Mouse (Mus musculus) erythroblast, embryonic 14.5 days (primary cell): Measurements from ENCODE around the gene Cbx7. TPM values are rescaled to one million over a fixed set of nuclear protein-coding genes. Genes with fewer than 3 reads are reported as not detected.

ENCODE experiments used
- H3K27me3 ChIP-seq: 2 replicates; pipeline ENCODE4 v1.6.1; 2012; ENCODE audit warnings: inconsistent platforms; ENCODE audit not compliant: control insufficient read depth
- H3K36me3 ChIP-seq: 2 replicates; pipeline ENCODE4 v1.6.1; 2012; ENCODE audit warnings: mild to moderate bottlenecking, inconsistent platforms; ENCODE audit not compliant: control insufficient read depth
- H3K4me1 ChIP-seq: 2 replicates; pipeline ENCODE4 v1.6.1; 2012; ENCODE audit warnings: inconsistent platforms; ENCODE audit not compliant: control insufficient read depth
- H3K4me3 ChIP-seq: replicated peaks from 2 replicates; pipeline ENCODE3; 2012; ENCODE audit warnings: moderate library complexity, mild to moderate bottlenecking, inconsistent platforms
- H3K9me3 ChIP-seq: 2 replicates; pipeline ENCODE4 v1.6.1; 2012; ENCODE audit warnings: low read length, inconsistent platforms, mixed read lengths; ENCODE audit not compliant: control insufficient read depth
- GATA1 ChIP-seq: IDR thresholded peaks from 2 replicates; pipeline ENCODE4 v1.6.1; 2012; ENCODE audit warnings: low read length, inconsistent platforms, mixed read lengths
- TAL1 ChIP-seq: IDR thresholded peaks from 3 replicates; pipeline ENCODE4 v1.6.1; 2012; ENCODE audit warnings: low read length, inconsistent platforms, mixed read lengths
- polyA plus RNA-seq: library from polyadenylated mRNA; stranded (reverse); fragments of >175 nt; gene quantifications from 2 replicates; pipeline ENCODE4 v1.2.3, GENCODE M21; 2012

Cbx7 gene
- polyA plus RNA-seq, 1 experiment = 0.50 TPM

GRCm38 (mm10) chr15:79894343-79894742 lies 76.6 kb downstream of the Cbx7 start:
- no peaks in the 10 kb centered on the region for H3K9me3 ChIP-seq
- H3K4me3 ChIP-seq = no peak overlapping the region
- H3K36me3 ChIP-seq = peaks cover 9% of the 10 kb centered on the region
- peaks cover 33% of the 10 kb centered on the region for H3K4me1 ChIP-seq
- TF ChIP-seq GATA1 = no peak
- no peak for TF ChIP-seq TAL1
- H3K27me3 ChIP-seq = no peaks in the 10 kb centered on the region

GRCm38 (mm10) chr15:79893824-79894123 lies 77.1 kb downstream of the Cbx7 start:
- TF ChIP-seq TAL1 (no peak), GATA1 (no peak)
- H3K4me3 ChIP-seq = no peak overlapping the region
- peaks cover 33% of the 10 kb centered on the region for H3K4me1 ChIP-seq

GRCm38 (mm10) chr15:79892995-79893823 lies 77.7 kb downstream of the Cbx7 start:
- peak overlapping the region; percentile 74 for H3K4me3 ChIP-seq
- peaks cover 33% of the 10 kb centered on the region for H3K4me1 ChIP-seq
- H3K27me3 ChIP-seq = no peaks in the 10 kb centered on the region
- TF ChIP-seq GATA1 (no peak), TAL1 (no peak)
- no peaks in the 10 kb centered on the region for H3K9me3 ChIP-seq
- H3K36me3 ChIP-seq = peaks cover 3% of the 10 kb centered on the region

More at GRCm38 (mm10) chr15:79893824-79894123, 77.1 kb downstream of the Cbx7 start:
- H3K9me3 ChIP-seq = no peaks in the 10 kb centered on the region
- no peaks in the 10 kb centered on the region for H3K27me3 ChIP-seq
- H3K36me3 ChIP-seq = peaks cover 7% of the 10 kb centered on the region

DNA sequence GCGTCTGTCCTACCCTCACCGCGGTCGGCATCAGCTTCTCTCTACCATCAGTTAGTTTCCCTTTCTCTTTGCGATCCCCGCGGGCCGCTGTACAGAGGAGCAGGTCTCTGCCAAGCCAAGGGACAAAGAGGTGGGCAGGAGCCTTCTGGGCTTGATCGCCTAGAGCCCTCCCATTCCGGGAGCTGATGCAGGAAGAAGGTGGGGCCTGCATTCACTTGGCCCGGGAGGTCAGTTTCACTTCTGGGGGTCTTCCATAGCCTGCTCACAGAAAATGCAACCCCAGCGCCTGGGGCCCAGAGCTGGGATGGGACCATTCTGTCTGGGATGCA lies 78.7 kb downstream of the Cbx7 start:
- Histone ChIP-seq H3K9me3 (no peaks in the 10 kb centered on the region), H3K36me3 (no peaks in the 10 kb centered on the region), H3K4me3 (peak overlapping the region; percentile 74), H3K27me3 (no peaks in the 10 kb centered on the region), H3K4me1 (peaks cover 33% of the 10 kb centered on the region)
- TF ChIP-seq TAL1 (no peak), GATA1 (no peak)

GRCm38 (mm10) chr15:79891436-79892212 lies 79.3 kb downstream of the Cbx7 start, which contains the start of gene Apobec3:
Gene Apobec3, plus strand, starts transcription at chr15:79891659.
- peaks cover 33% of the 10 kb centered on the region for H3K4me1 ChIP-seq
- H3K36me3 ChIP-seq = no peaks in the 10 kb centered on the region
- TF ChIP-seq TAL1 (no peak), GATA1 (no peak)
- H3K27me3 ChIP-seq = no peaks in the 10 kb centered on the region
- H3K9me3 ChIP-seq = no peaks in the 10 kb centered on the region
- H3K4me3 ChIP-seq = peak within 1 kb of the TSS; percentile 74

- H3K4me1 ChIP-seq = peaks cover 8% of the 10 kb centered on the region
- H3K36me3 ChIP-seq = no peaks in the 10 kb centered on the region
- TF ChIP-seq GATA1 = no peak
- TF ChIP-seq TAL1 = no peak
- H3K9me3 ChIP-seq = no peaks in the 10 kb centered on the region
- H3K4me3 ChIP-seq = no peak overlapping the region
- peaks cover 26% of the 10 kb centered on the region for H3K27me3 ChIP-seq
Measured at GRCm38 (mm10) chr15:79884820-79885219, 86.1 kb downstream of the Cbx7 start.

- TF ChIP-seq TAL1 (no peak), GATA1 (no peak)
- Histone ChIP-seq H3K9me3 (no peaks in the 10 kb centered on the region), H3K27me3 (peaks cover 28% of the 10 kb centered on the region), H3K4me1 (peaks cover 8% of the 10 kb centered on the region), H3K36me3 (no peaks in the 10 kb centered on the region), H3K4me3 (peak overlapping the region; percentile 62)
Measured at GRCm38 (mm10) chr15:79883352-79883822, 87.5 kb downstream of the Cbx7 start.

GRCm38 (mm10) chr15:79882623-79883267 lies 88.2 kb downstream of the Cbx7 start:
- TF ChIP-seq TAL1 (no peak), GATA1 (no peak)
- Histone ChIP-seq H3K9me3 (no peaks in the 10 kb centered on the region), H3K4me1 (peaks cover 8% of the 10 kb centered on the region), H3K36me3 (no peaks in the 10 kb centered on the region), H3K4me3 (peak overlapping the region; percentile 62), H3K27me3 (peaks cover 28% of the 10 kb centered on the region)

GRCm38 (mm10) chr15:79880477-79880876 lies 90.4 kb downstream of the Cbx7 start:
- Histone ChIP-seq H3K27me3 (peaks cover 28% of the 10 kb centered on the region), H3K9me3 (no peaks in the 10 kb centered on the region), H3K4me3 (no peak overlapping the region), H3K4me1 (peaks cover 8% of the 10 kb centered on the region), H3K36me3 (no peaks in the 10 kb centered on the region)
- TF ChIP-seq TAL1 = no peak
- no peak for TF ChIP-seq GATA1
